Mouse (Mus musculus): ENCODE data around the gene Mroh3. TPM values are rescaled to one million over a fixed set of nuclear protein-coding genes. Genes with fewer than 3 reads are reported as not detected.

Gene Mroh3
- total RNA-seq, 1 experiment, result 0.22 TPM

DNA sequence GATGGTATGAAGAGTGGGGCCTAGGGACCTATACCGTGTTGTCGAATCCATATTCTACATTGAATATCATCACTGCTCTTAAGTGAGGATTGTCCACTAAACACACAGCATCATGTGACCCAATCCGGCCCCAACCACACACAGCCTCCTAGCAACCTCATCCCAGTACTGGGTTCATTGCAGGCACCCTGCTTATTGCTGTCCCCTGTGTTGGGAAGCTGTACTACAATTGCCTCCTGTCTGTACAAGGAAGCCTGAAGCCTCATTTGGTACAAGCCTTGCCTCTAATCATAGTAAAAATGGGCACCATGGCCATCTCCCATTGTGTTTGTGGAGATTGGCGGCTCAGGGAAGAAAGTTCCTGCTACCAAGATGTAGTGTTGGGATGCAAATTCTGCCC lies 56.3 kb downstream of the Mroh3 start:
- no peaks in the 10 kb centered on the region for H3K9me3 ChIP-seq (ENCODE audit: control insufficient read depth, insufficient read depth, low read depth, low read length)
- H3K36me3 ChIP-seq (ENCODE audit: control insufficient read depth, insufficient read depth, low read length, poor library complexity, severe bottlenecking), result peaks cover 3% of the 10 kb centered on the region; the same call in 1 of the 2 replicates
- peaks cover 0 to 3% of the 10 kb centered on the region in 2 experiments; a peak in 1 of 4 replicates for H3K4me1 ChIP-seq (ENCODE audit: control insufficient read depth in 2 of 2, insufficient read depth in 2 of 2, low read length in 2 of 2, poor library complexity in 1 of 2)

DNA sequence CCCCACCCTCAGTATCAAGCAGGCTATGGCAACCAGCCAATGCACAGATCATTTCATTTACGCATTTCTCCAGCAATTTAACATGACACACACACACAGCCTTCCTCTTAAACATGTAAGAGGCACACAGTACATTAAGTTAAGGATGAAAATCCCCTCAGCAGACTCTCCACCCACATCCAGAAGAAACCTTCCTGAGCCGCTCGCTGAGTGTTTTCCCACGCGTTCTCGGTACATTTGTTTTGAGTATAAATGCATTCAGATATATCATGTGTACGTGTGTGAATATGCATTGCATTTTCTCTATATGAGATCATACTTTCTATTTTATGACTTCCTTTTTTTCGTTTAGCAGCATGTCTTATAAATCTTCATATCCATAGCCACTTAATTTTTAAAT lies 61.3 kb downstream of the Mroh3 start:
- no peaks in the 10 kb centered on the region; the same call in 1 of the 2 replicates for H3K36me3 ChIP-seq (ENCODE audit: control insufficient read depth, insufficient read depth, low read length, poor library complexity, severe bottlenecking)
- no peak overlapping the region for H3K27ac ChIP-seq (ENCODE audit: insufficient read depth, low read depth, low read length, poor library complexity, severe bottlenecking)
- H3K9ac ChIP-seq (ENCODE audit: insufficient read depth, low read depth, low read length, poor library complexity, severe bottlenecking), result no peak overlapping the region
- in situ Hi-C loops (cut with MboI; ENCODE audit: low sequenced_read_pairs in 2 of 2, unreplicated experiment in 2 of 2), result no loop called here
- H3K4me1 ChIP-seq (ENCODE audit: control insufficient read depth in 2 of 2, insufficient read depth in 2 of 2, low read length in 2 of 2, poor library complexity in 1 of 2), result no peaks in the 10 kb centered on the region
- no peak overlapping the region for H3K4me3 ChIP-seq (ENCODE audit: insufficient read depth in 1 of 2, low read depth in 1 of 2, low read length in 2 of 2, poor library complexity in 1 of 2, severe bottlenecking in 1 of 2)
- H3K9me3 ChIP-seq (ENCODE audit: control insufficient read depth, insufficient read depth, low read depth, low read length), result no peaks in the 10 kb centered on the region
- TF ChIP-seq MAFK (IDR thresholded peaks at IDR 0.05; ENCODE audit: insufficient read depth, low read depth, low read length), result no peak
- no peak for TF ChIP-seq ZC3H11A (IDR thresholded peaks at IDR 0.05; ENCODE audit: borderline replicate concordance, low read depth, low read length)
- no peak for DNase-seq (ENCODE audit: low read depth, low spot score)

More for the DNA sequence above, 56.3 kb downstream of the Mroh3 start:
- Histone ChIP-seq H3K4me3 (ENCODE audit: insufficient read depth in 1 of 2, low read depth in 1 of 2, low read length in 2 of 2, poor library complexity in 1 of 2, severe bottlenecking in 1 of 2) (no peak overlapping the region), H3K9ac (ENCODE audit: insufficient read depth, low read depth, low read length, poor library complexity, severe bottlenecking) (no peak overlapping the region), H3K27ac (ENCODE audit: insufficient read depth, low read depth, low read length, poor library complexity, severe bottlenecking) (no peak overlapping the region)
- TF ChIP-seq CHD2 (IDR thresholded peaks at IDR 0.05; ENCODE audit: low read depth, low read length) (no peak), ZC3H11A (IDR thresholded peaks at IDR 0.05; ENCODE audit: borderline replicate concordance, low read depth, low read length) (no peak), MAFK (IDR thresholded peaks at IDR 0.05; ENCODE audit: insufficient read depth, low read depth, low read length) (no peak), HCFC1 (IDR thresholded peaks at IDR 0.05; ENCODE audit: borderline replicate concordance, insufficient read depth, low read length) (no peak), ZNF384 (IDR thresholded peaks at IDR 0.05; ENCODE audit: low read depth, low read length) (no peak)
- no peak for DNase-seq (ENCODE audit: low read depth, low spot score)
- in situ Hi-C loops (cut with MboI; ENCODE audit: low sequenced_read_pairs in 2 of 2, unreplicated experiment in 2 of 2), result no loop called here

DNA sequence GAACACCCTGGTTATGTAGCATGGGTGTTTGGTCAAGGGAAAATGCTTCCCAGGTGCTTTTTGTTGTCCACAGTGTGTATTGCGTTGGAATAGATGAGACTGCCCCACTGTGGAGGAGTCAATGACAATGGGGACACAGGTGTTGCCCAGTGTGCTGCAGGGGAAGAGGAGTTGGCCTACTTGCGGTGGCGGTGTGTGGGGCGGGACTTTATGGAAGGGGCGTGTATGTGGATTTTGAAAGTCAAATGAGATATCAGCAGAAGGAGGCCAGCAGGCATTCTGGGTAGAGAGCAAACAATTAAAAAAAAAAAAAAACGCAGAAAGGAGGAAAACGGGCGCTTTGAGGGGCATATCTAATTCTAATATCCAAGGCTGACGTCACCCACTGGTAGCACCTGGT lies 62.9 kb downstream of the Mroh3 start:
- Histone ChIP-seq H3K27ac (ENCODE audit: insufficient read depth, low read depth, low read length, poor library complexity, severe bottlenecking) (no peak overlapping the region), H3K4me3 (ENCODE audit: insufficient read depth in 1 of 2, low read depth in 1 of 2, low read length in 2 of 2, poor library complexity in 1 of 2, severe bottlenecking in 1 of 2) (no peak overlapping the region), H3K36me3 (ENCODE audit: control insufficient read depth, insufficient read depth, low read length, poor library complexity, severe bottlenecking) (no peaks in the 10 kb centered on the region; the same call in 1 of the 2 replicates), H3K9me3 (ENCODE audit: control insufficient read depth, insufficient read depth, low read depth, low read length) (no peaks in the 10 kb centered on the region), H3K9ac (ENCODE audit: insufficient read depth, low read depth, low read length, poor library complexity, severe bottlenecking) (no peak overlapping the region), H3K4me1 (ENCODE audit: control insufficient read depth in 2 of 2, insufficient read depth in 2 of 2, low read length in 2 of 2, poor library complexity in 1 of 2) (no peaks in the 10 kb centered on the region)
- no peak for TF ChIP-seq MAFK (IDR thresholded peaks at IDR 0.05; ENCODE audit: insufficient read depth, low read depth, low read length)
- no peak for TF ChIP-seq ZNF384 (IDR thresholded peaks at IDR 0.05; ENCODE audit: low read depth, low read length)
- no peak for TF ChIP-seq ZC3H11A (IDR thresholded peaks at IDR 0.05; ENCODE audit: borderline replicate concordance, low read depth, low read length)
- TF ChIP-seq HCFC1 (IDR thresholded peaks at IDR 0.05; ENCODE audit: borderline replicate concordance, insufficient read depth, low read length), result no peak
- DNase-seq (ENCODE audit: low read depth, low spot score), result no peak
- in situ Hi-C loops (cut with MboI; ENCODE audit: low sequenced_read_pairs in 2 of 2, unreplicated experiment in 2 of 2), result no loop called here

DNA sequence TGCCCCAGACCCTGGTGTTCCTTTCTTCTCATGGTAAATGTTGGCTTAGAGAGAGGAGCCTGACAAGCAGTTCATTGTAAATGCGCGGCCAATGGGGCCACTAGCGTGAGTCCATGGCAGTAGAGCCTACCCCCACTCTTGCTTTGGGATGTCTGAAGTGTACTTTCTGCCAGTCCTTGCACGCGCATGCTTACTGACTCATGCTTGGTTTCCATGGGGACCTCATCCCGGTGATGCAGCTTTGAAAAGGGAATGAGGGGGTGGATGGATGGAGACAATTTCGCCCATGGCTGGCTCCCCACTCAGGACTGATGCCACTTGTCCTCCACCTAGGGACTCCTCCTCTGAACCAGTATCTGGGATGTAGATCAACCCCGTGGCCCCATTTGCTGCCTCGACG lies 69.1 kb downstream of the Mroh3 start:
- Histone ChIP-seq H3K27ac (ENCODE audit: insufficient read depth, low read depth, low read length, poor library complexity, severe bottlenecking) (no peak overlapping the region), H3K4me3 (ENCODE audit: insufficient read depth in 1 of 2, low read depth in 1 of 2, low read length in 2 of 2, poor library complexity in 1 of 2, severe bottlenecking in 1 of 2) (no peak overlapping the region), H3K4me1 (ENCODE audit: control insufficient read depth in 2 of 2, insufficient read depth in 2 of 2, low read length in 2 of 2, poor library complexity in 1 of 2) (peaks cover 2 to 12% of the 10 kb centered on the region in 2 experiments; a peak in 3 of 4 replicates), H3K9me3 (ENCODE audit: control insufficient read depth, insufficient read depth, low read depth, low read length) (no peaks in the 10 kb centered on the region), H3K9ac (ENCODE audit: insufficient read depth, low read depth, low read length, poor library complexity, severe bottlenecking) (no peak overlapping the region), H3K36me3 (ENCODE audit: control insufficient read depth, insufficient read depth, low read length, poor library complexity, severe bottlenecking) (no peaks in the 10 kb centered on the region; the same call in 1 of the 2 replicates)
- in situ Hi-C loops (cut with MboI; ENCODE audit: low sequenced_read_pairs in 2 of 2, unreplicated experiment in 2 of 2), result no loop called here
- no peak for TF ChIP-seq ZNF384 (IDR thresholded peaks at IDR 0.05; ENCODE audit: low read depth, low read length)
- no peak for TF ChIP-seq ZC3H11A (IDR thresholded peaks at IDR 0.05; ENCODE audit: borderline replicate concordance, low read depth, low read length)
- TF ChIP-seq MAFK (IDR thresholded peaks at IDR 0.05; ENCODE audit: insufficient read depth, low read depth, low read length), result no peak
- TF ChIP-seq CHD2 (IDR thresholded peaks at IDR 0.05; ENCODE audit: low read depth, low read length), result no peak
- DNase-seq (ENCODE audit: low read depth, low spot score), result no peak

DNA sequence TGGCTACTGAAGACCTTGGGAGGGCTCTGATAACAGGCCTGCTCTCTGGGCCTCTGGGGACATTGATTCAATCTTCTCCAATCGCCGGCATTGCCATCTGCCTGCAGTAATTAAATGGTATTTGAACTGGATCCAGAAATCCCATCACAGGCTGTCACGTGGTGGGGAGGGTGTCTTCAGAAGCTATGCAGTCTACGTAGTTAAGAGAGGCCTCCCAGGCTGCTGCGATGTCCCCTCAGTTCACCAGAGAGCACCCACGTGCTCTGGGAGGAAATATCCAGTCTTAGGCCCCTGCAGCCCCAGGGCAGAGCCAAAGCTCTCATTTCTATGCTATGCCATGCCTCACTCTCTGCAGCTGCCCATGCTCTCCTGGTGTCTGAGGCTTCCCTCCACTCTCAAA lies 70.3 kb downstream of the Mroh3 start:
- in situ Hi-C loops (cut with MboI; ENCODE audit: low sequenced_read_pairs in 2 of 2, unreplicated experiment in 2 of 2), result no loop called here
- H3K27ac ChIP-seq (ENCODE audit: insufficient read depth, low read depth, low read length, poor library complexity, severe bottlenecking), result no peak overlapping the region
- no peak overlapping the region for H3K9ac ChIP-seq (ENCODE audit: insufficient read depth, low read depth, low read length, poor library complexity, severe bottlenecking)
- H3K9me3 ChIP-seq (ENCODE audit: control insufficient read depth, insufficient read depth, low read depth, low read length), result no peaks in the 10 kb centered on the region
- DNase-seq (ENCODE audit: low read depth, low spot score), result no peak
- TF ChIP-seq ZC3H11A (IDR thresholded peaks at IDR 0.05; ENCODE audit: borderline replicate concordance, low read depth, low read length), result no peak
- no peak for TF ChIP-seq ZNF384 (IDR thresholded peaks at IDR 0.05; ENCODE audit: low read depth, low read length)
- TF ChIP-seq MAFK (IDR thresholded peaks at IDR 0.05; ENCODE audit: insufficient read depth, low read depth, low read length), result no peak
- no peak for TF ChIP-seq HCFC1 (IDR thresholded peaks at IDR 0.05; ENCODE audit: borderline replicate concordance, insufficient read depth, low read length)
- TF ChIP-seq CHD2 (IDR thresholded peaks at IDR 0.05; ENCODE audit: low read depth, low read length), result no peak
- H3K4me3 ChIP-seq (ENCODE audit: insufficient read depth in 1 of 2, low read depth in 1 of 2, low read length in 2 of 2, poor library complexity in 1 of 2, severe bottlenecking in 1 of 2), result no peak overlapping the region
- no peaks in the 10 kb centered on the region; the same call in 1 of the 2 replicates for H3K36me3 ChIP-seq (ENCODE audit: control insufficient read depth, insufficient read depth, low read length, poor library complexity, severe bottlenecking)
- H3K4me1 ChIP-seq (ENCODE audit: control insufficient read depth in 2 of 2, insufficient read depth in 2 of 2, low read length in 2 of 2, poor library complexity in 1 of 2), result peaks cover 2 to 23% of the 10 kb centered on the region in 2 experiments; a peak in 3 of 4 replicates
